Comparison of ENCODE assay signal across 30 mouse cellular contexts in genomic region chr16:60570546-60570945, GRCm38 (mm10). TPM values are rescaled to one million over a fixed set of nuclear protein-coding genes. Genes with fewer than 3 reads are reported as not detected.
"Had no signal": no experiment of that assay in that cellular context is flagged by ENCODE, and none has a peak within 500 bp of the region (broad histone marks: within the 10 kb centered on the region; RNA-seq: fewer than 3 reads in every experiment).

No protein-coding gene starts in this region.

- ATAC-seq: forebrain, embryonic 13.5 days; forebrain, embryonic 14.5 days; forebrain, embryonic 15.5 days; forebrain, embryonic 16.5 days; forebrain, postnatal 0 days had no signal

- H3K36me3 ChIP-seq: embryonic facial prominence, embryonic 10.5 days; embryonic facial prominence, embryonic 12.5 days; embryonic facial prominence, embryonic 13.5 days; embryonic facial prominence, embryonic 15.5 days; forebrain, embryonic 10.5 days; forebrain, embryonic 12.5 days; forebrain, embryonic 15.5 days had no signal

- H3K4me3 ChIP-seq: embryonic facial prominence, embryonic 10.5 days; embryonic facial prominence, embryonic 12.5 days; embryonic facial prominence, embryonic 13.5 days; embryonic facial prominence, embryonic 15.5 days; erythroblast, embryonic 14.5 days; forebrain, embryonic 10.5 days; forebrain, embryonic 12.5 days; forebrain, embryonic 13.5 days; forebrain, embryonic 15.5 days; gastrocnemius, adult 2 months; heart, adult 2 months had no signal

- H3K27ac ChIP-seq: embryonic facial prominence, embryonic 10.5 days; embryonic facial prominence, embryonic 12.5 days; embryonic facial prominence, embryonic 13.5 days; embryonic facial prominence, embryonic 15.5 days; forebrain, embryonic 10.5 days; forebrain, embryonic 12.5 days; forebrain, embryonic 13.5 days; forebrain, embryonic 15.5 days; gastrocnemius, adult 2 months; heart, adult 2 months had no signal

- DNase-seq: cerebellum, adult 8-10 months; cerebellum, adult 9-10 months; cerebellum, adult 9-11 months; cerebellum, postnatal 10 days; cerebellum, postnatal 14 days; cerebellum, postnatal 25 days; cerebellum, postnatal 36 days; embryo, embryonic 11 days; forebrain, postnatal 0 days; gastrocnemius, adult 2 months; gastrocnemius, postnatal 10 days; gastrocnemius, postnatal 14 days; gastrocnemius, postnatal 25 days; gastrocnemius, postnatal 36 days; heart, adult 11 months; heart, adult 18-20 months; heart, adult 2 months had no signal

- H3K9ac ChIP-seq: embryonic facial prominence, embryonic 12.5 days; embryonic facial prominence, embryonic 13.5 days; embryonic facial prominence, embryonic 15.5 days; forebrain, embryonic 12.5 days; forebrain, embryonic 13.5 days; forebrain, embryonic 15.5 days; forebrain, postnatal 0 days had no signal

- H3K27me3 ChIP-seq: embryonic facial prominence, embryonic 12.5 days; embryonic facial prominence, embryonic 13.5 days; embryonic facial prominence, embryonic 15.5 days; forebrain, embryonic 12.5 days; forebrain, embryonic 13.5 days; forebrain, embryonic 15.5 days had no signal

- H3K4me1 ChIP-seq: embryonic facial prominence, embryonic 10.5 days; embryonic facial prominence, embryonic 12.5 days; embryonic facial prominence, embryonic 13.5 days; embryonic facial prominence, embryonic 15.5 days; forebrain, embryonic 10.5 days; forebrain, embryonic 12.5 days; forebrain, embryonic 13.5 days; forebrain, embryonic 15.5 days had no signal

- H3K4me2 ChIP-seq: embryonic facial prominence, embryonic 12.5 days; embryonic facial prominence, embryonic 13.5 days; embryonic facial prominence, embryonic 15.5 days; forebrain, embryonic 12.5 days; forebrain, embryonic 13.5 days; forebrain, embryonic 15.5 days had no signal

- H3K9me3 ChIP-seq: embryonic facial prominence, embryonic 10.5 days; embryonic facial prominence, embryonic 12.5 days; embryonic facial prominence, embryonic 13.5 days; embryonic facial prominence, embryonic 15.5 days; forebrain, embryonic 10.5 days; forebrain, embryonic 12.5 days; forebrain, embryonic 13.5 days; forebrain, embryonic 15.5 days had no signal

RNA-seq across cellular contexts. Expression of gene Epha6, which starts 34.8 kb away (rescaled TPM):
- polyA plus RNA-seq: embryonic facial prominence, embryonic 11.5 days; erythroblast, embryonic 14.5 days; gonadal fat pad, adult 2 months had no signal
